Mouse (Mus musculus) olfactory bulb, adult 2 months (tissue): ENCODE measurements around the gene Ccl20.

Source experiments
- CTCF ChIP-seq: fragments of 200-500 bp; IDR thresholded peaks from 2 replicates; pipeline ENCODE4 v1.5.1; 2012; ENCODE audit warnings: low read depth, mild to moderate bottlenecking, low read length, moderate library complexity; ENCODE audit not compliant: insufficient read depth
- POLR2A ChIP-seq: fragments of 200-500 bp; IDR thresholded peaks from 2 replicates; pipeline ENCODE4 v1.6.1; 2012; ENCODE audit warnings: mild to moderate bottlenecking, low read depth, low read length, moderate library complexity; ENCODE audit not compliant: insufficient read depth

- TF ChIP-seq CTCF: no peak
- no peak for TF ChIP-seq POLR2A
Measured at GRCm38 (mm10) chr1:83111726-83112125, 4.8 kb upstream of the Ccl20 start.
